Mouse (Mus musculus) erythroblast, embryonic 14.5 days (primary cell): ENCODE data around the gene Glyctk. TPM values are rescaled to one million over a fixed set of nuclear protein-coding genes. Genes with fewer than 3 reads are reported as not detected.

ENCODE experiments used
- H3K27me3 ChIP-seq: 2 replicates; pipeline ENCODE4 v1.6.1; 2012; ENCODE audit warnings: inconsistent platforms; ENCODE audit not compliant: control insufficient read depth
- H3K36me3 ChIP-seq: 2 replicates; pipeline ENCODE4 v1.6.1; 2012; ENCODE audit warnings: mild to moderate bottlenecking, inconsistent platforms; ENCODE audit not compliant: control insufficient read depth
- H3K4me1 ChIP-seq: 2 replicates; pipeline ENCODE4 v1.6.1; 2012; ENCODE audit warnings: inconsistent platforms; ENCODE audit not compliant: control insufficient read depth
- H3K4me3 ChIP-seq: replicated peaks from 2 replicates; pipeline ENCODE3; 2012; ENCODE audit warnings: moderate library complexity, mild to moderate bottlenecking, inconsistent platforms
- H3K9me3 ChIP-seq: 2 replicates; pipeline ENCODE4 v1.6.1; 2012; ENCODE audit warnings: low read length, inconsistent platforms, mixed read lengths; ENCODE audit not compliant: control insufficient read depth
- GATA1 ChIP-seq: IDR thresholded peaks from 2 replicates; pipeline ENCODE4 v1.6.1; 2012; ENCODE audit warnings: low read length, inconsistent platforms, mixed read lengths
- TAL1 ChIP-seq: IDR thresholded peaks from 3 replicates; pipeline ENCODE4 v1.6.1; 2012; ENCODE audit warnings: low read length, inconsistent platforms, mixed read lengths
- polyA plus RNA-seq: library from polyadenylated mRNA; stranded (reverse); fragments of >175 nt; gene quantifications from 2 replicates; pipeline ENCODE4 v1.2.3, GENCODE M21; 2012

The Glyctk gene
- polyA plus RNA-seq, 1 experiment: 0.07 TPM

DNA sequence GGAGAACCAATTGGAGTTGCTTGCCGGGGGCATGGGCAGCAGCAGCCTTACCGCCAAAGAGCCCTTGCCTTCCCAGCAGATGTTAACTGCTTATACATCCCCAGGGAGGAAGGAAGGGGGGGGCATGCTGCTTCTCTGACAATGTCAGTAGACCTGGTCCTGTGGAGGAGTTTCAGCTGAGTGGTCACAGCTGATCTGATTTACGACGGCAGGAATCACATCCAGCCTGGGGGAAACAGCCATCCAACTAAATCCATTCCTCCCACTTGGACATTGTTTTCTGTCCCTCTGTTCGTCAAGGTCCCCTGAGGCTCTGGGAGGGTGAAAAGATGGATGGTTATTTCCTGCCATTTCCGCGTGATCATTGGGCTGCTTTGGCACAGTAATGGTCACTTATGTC is 53.5 kb downstream of the Glyctk start:
- Histone ChIP-seq H3K4me3 (no peak overlapping the region), H3K36me3 (no peaks in the 10 kb centered on the region), H3K27me3 (no peaks in the 10 kb centered on the region), H3K9me3 (no peaks in the 10 kb centered on the region; the same call in 1 of the 2 replicates), H3K4me1 (no peaks in the 10 kb centered on the region)
- TF ChIP-seq GATA1 (no peak), TAL1 (no peak)

Other genes with a start within 250 kb of the Glyctk start
- gene Col6a5, start 197.5 kb downstream of the Glyctk start, polyA plus RNA-seq: not detected in 2 replicates
- not detected in 2 replicates for gene Col6a4, start 61.4 kb downstream of the Glyctk start, polyA plus RNA-seq
- gene Wdr82, start 12.8 kb upstream of the Glyctk start, polyA plus RNA-seq: 0.41 and 0.51 TPM in 2 replicates
- gene Ppm1m, start 41.6 kb upstream of the Glyctk start, polyA plus RNA-seq: 0.33 and 0.45 TPM in 2 replicates
- 0.48 and 0.87 TPM in 2 replicates for gene Twf2, start 45.0 kb upstream of the Glyctk start, polyA plus RNA-seq
- 0.01 TPM in 1 of 2 replicates, not detected in the other for gene Tlr9, start 64.5 kb upstream of the Glyctk start, polyA plus RNA-seq
- 0.43 and 0.52 TPM in 2 replicates for gene Alas1, start 90.5 kb upstream of the Glyctk start, polyA plus RNA-seq
- 1.8 and 3.7 TPM in 2 replicates for gene Poc1a, start 122.9 kb upstream of the Glyctk start, polyA plus RNA-seq
- 0.19 and 0.23 TPM in 2 replicates for gene Dusp7, start 210.5 kb upstream of the Glyctk start, polyA plus RNA-seq